Comparison of ENCODE assay signal across 26 mouse cellular contexts in the genomic region with DNA sequence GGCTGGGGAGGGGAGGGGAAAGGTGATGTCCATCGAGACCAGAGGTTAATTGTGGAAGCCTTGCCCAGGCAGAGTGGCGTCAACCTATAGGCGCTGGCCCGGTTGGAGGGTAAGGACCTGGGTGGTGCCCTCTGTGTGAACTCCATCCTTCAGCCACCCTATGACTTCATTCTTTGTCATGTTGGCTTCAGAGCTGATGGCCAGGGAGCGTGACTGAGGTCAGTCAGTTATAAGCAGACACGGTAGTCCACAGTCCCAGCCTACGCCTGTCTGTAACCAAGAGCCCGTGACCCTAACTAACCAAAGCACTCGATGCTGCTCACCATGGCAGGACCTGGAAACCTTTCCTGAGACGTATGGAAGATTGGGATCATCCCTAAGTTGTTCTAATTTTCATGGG. TPM values are rescaled to one million over a fixed set of nuclear protein-coding genes. Genes with fewer than 3 reads are reported as not detected.
DNase-seq lines count a peak whose midpoint lies in the region; ATAC-seq and TF ChIP-seq lines count a peak whose summit lies in the region.
"Had no signal": no experiment of that assay in that cellular context is flagged by ENCODE, and none has a peak within 500 bp of the region (broad histone marks: within the 10 kb centered on the region; RNA-seq: fewer than 3 reads in every experiment).

No protein-coding gene starts in this region.

- peak; percentile 22; the same call in 1 of the 2 replicates for ATAC-seq in intestine, postnatal 0 days
- no peak for ATAC-seq in intestine, embryonic 16.5 days
- ATAC-seq in heart, embryonic 12.5 days (ENCODE audit: insufficient number of reproducible peaks, low FRiP score) = no peak
- ATAC-seq: activated CD4-positive, CD25-positive, alpha-beta regulatory T cell, adult 4 months; forebrain, embryonic 14.5 days; forebrain, postnatal 0 days had no signal

- no peak overlapping the region for H3K4me2 ChIP-seq in intestine, postnatal 0 days (replicated peaks; ENCODE audit: low read depth)
- H3K4me2 ChIP-seq in intestine, embryonic 16.5 days (ENCODE audit: low read depth, low read length) = no peak overlapping the region
- H3K4me2 ChIP-seq in heart, embryonic 12.5 days = no peak overlapping the region
- H3K4me2 ChIP-seq: embryonic facial prominence, embryonic 12.5 days; embryonic facial prominence, embryonic 15.5 days; heart, embryonic 13.5 days; hindbrain, embryonic 14.5 days had no signal

- TF ChIP-seq CTCF in intestine, postnatal 0 days (IDR thresholded peaks at IDR 0.05; ENCODE audit: low read depth) = no peak
- TF ChIP-seq CTCF in E14TG2a.4 (conservative IDR thresholded peaks at IDR 0.05; ENCODE audit: low read length) = no peak
- TF ChIP-seq CTCF in small intestine, adult 2 months (IDR thresholded peaks at IDR 0.05; ENCODE audit: extremely low read depth, insufficient read length, insufficient replicate concordance, low read depth, low read length) = no peak

- peaks cover 10% of the 10 kb centered on the region; the same call in 1 of the 2 replicates for H3K36me3 ChIP-seq in intestine, postnatal 0 days (ENCODE audit: control insufficient read depth, insufficient read depth)
- H3K36me3 ChIP-seq in intestine, embryonic 16.5 days (ENCODE audit: control insufficient read depth, insufficient read depth, low read length) = no peaks in the 10 kb centered on the region; the same call in 1 of the 2 replicates
- peaks cover 52% of the 10 kb centered on the region for H3K36me3 ChIP-seq in E14TG2a.4 (ENCODE audit: insufficient read depth, low read length)
- H3K36me3 ChIP-seq in small intestine, adult 2 months (ENCODE audit: control insufficient read depth, insufficient read depth, low read length) = peaks cover 35% of the 10 kb centered on the region
- no peaks in the 10 kb centered on the region for H3K36me3 ChIP-seq in heart, embryonic 12.5 days
- H3K36me3 ChIP-seq: embryonic facial prominence, embryonic 12.5 days; embryonic facial prominence, embryonic 15.5 days; heart, embryonic 13.5 days had no signal

- no peak overlapping the region for H3K9ac ChIP-seq in intestine, postnatal 0 days (ENCODE audit: low read depth, low read length)
- no peak overlapping the region for H3K9ac ChIP-seq in intestine, embryonic 16.5 days (ENCODE audit: low read depth, low read length)
- no peak overlapping the region for H3K9ac ChIP-seq in heart, embryonic 12.5 days
- H3K9ac ChIP-seq: embryonic facial prominence, embryonic 12.5 days; embryonic facial prominence, embryonic 15.5 days; forebrain, postnatal 0 days; heart, embryonic 13.5 days; hindbrain, embryonic 14.5 days had no signal

- H3K4me3 ChIP-seq in intestine, postnatal 0 days (ENCODE audit: low read depth, low read length) = no peak overlapping the region
- H3K4me3 ChIP-seq in intestine, embryonic 16.5 days (ENCODE audit: low read length) = no peak overlapping the region
- H3K4me3 ChIP-seq in E14TG2a.4 (replicated peaks; ENCODE audit: low read length) = 0 out of 2 replicates have a peak overlapping the region, but pooled peaks have one; percentile 17
- no peak overlapping the region for H3K4me3 ChIP-seq in small intestine, adult 2 months (ENCODE audit: low read depth, low read length)
- H3K4me3 ChIP-seq in heart, embryonic 12.5 days = no peak overlapping the region
- H3K4me3 ChIP-seq: embryonic facial prominence, embryonic 12.5 days; embryonic facial prominence, embryonic 15.5 days; gastrocnemius, adult 2 months; heart, embryonic 13.5 days had no signal

- no peaks in the 10 kb centered on the region for H3K27me3 ChIP-seq in intestine, postnatal 0 days (replicated peaks; ENCODE audit: control insufficient read depth, insufficient read depth, low read length)
- H3K27me3 ChIP-seq in intestine, embryonic 16.5 days (replicated peaks; ENCODE audit: control insufficient read depth, insufficient read depth, low read length) = no peaks in the 10 kb centered on the region
- H3K27me3 ChIP-seq in E14TG2a.4 (ENCODE audit: insufficient read depth, low read length) = no peaks in the 10 kb centered on the region
- H3K27me3 ChIP-seq in small intestine, adult 2 months (ENCODE audit: control insufficient read depth, insufficient read depth, low read length) = no peaks in the 10 kb centered on the region
- no peaks in the 10 kb centered on the region for H3K27me3 ChIP-seq in heart, embryonic 12.5 days (replicated peaks)
- H3K27me3 ChIP-seq: embryonic facial prominence, embryonic 12.5 days; embryonic facial prominence, embryonic 15.5 days; heart, embryonic 13.5 days had no signal

- no peak for TF ChIP-seq POLR2A in small intestine, adult 2 months (IDR thresholded peaks at IDR 0.05; ENCODE audit: low read depth, low read length)

- no peak overlapping the region for H3K27ac ChIP-seq in intestine, postnatal 0 days (ENCODE audit: low read depth, low read length)
- no peak overlapping the region for H3K27ac ChIP-seq in intestine, embryonic 16.5 days (ENCODE audit: low read length)
- peak overlapping the region; percentile 26 for H3K27ac ChIP-seq in small intestine, adult 2 months (ENCODE audit: insufficient read depth, low read depth, low read length)
- H3K27ac ChIP-seq in heart, embryonic 12.5 days (ENCODE audit: poor library complexity, severe bottlenecking) = no peak overlapping the region
- H3K27ac ChIP-seq: embryonic facial prominence, embryonic 12.5 days; embryonic facial prominence, embryonic 15.5 days; gastrocnemius, adult 2 months; heart, embryonic 13.5 days; hindbrain, embryonic 14.5 days had no signal

- peak; percentile 21 for DNase-seq in embryo, embryonic 10 days (ENCODE audit: low spot score)
- no peak for DNase-seq in embryo, embryonic 9.5 days (ENCODE audit: extremely low spot score)
- no peak for DNase-seq in spleen, adult 18-20 months
- DNase-seq: adrenal gland, adult 8-10 months; adrenal gland, postnatal 25 days; cerebellum, adult 11-12 months; cerebellum, adult 8-10 months; cerebellum, postnatal 10 days; cerebellum, postnatal 36 days; forebrain, postnatal 0 days; gastrocnemius, adult 2 months; gastrocnemius, postnatal 14 days; heart, adult 11 months; heart, postnatal 14 days; heart, postnatal 4 days had no signal

- H3K9me3 ChIP-seq in intestine, postnatal 0 days (ENCODE audit: control insufficient read depth) = no peaks in the 10 kb centered on the region
- H3K9me3 ChIP-seq in intestine, embryonic 16.5 days (ENCODE audit: control insufficient read depth, low read length) = no peaks in the 10 kb centered on the region
- H3K9me3 ChIP-seq in E14TG2a.4 (ENCODE audit: low read length) = no peaks in the 10 kb centered on the region
- H3K9me3 ChIP-seq in heart, embryonic 12.5 days (replicated peaks) = no peaks in the 10 kb centered on the region
- H3K9me3 ChIP-seq: embryonic facial prominence, embryonic 12.5 days; embryonic facial prominence, embryonic 15.5 days; heart, embryonic 13.5 days had no signal

- peaks cover 5% of the 10 kb centered on the region; the same call in 1 of the 2 replicates for H3K4me1 ChIP-seq in intestine, postnatal 0 days (replicated peaks; ENCODE audit: control insufficient read depth, insufficient read depth, low read length)
- H3K4me1 ChIP-seq in intestine, embryonic 16.5 days (ENCODE audit: control insufficient read depth, insufficient read depth, low read length) = peaks cover 24% of the 10 kb centered on the region
- peaks cover 92% of the 10 kb centered on the region for H3K4me1 ChIP-seq in E14TG2a.4 (replicated peaks; ENCODE audit: low read depth, low read length)
- H3K4me1 ChIP-seq in small intestine, adult 2 months (ENCODE audit: control insufficient read depth, insufficient read depth, insufficient read length, low read length) = peaks cover 29% of the 10 kb centered on the region
- H3K4me1 ChIP-seq in heart, embryonic 12.5 days (replicated peaks) = peaks cover 28% of the 10 kb centered on the region

- WGBS in intestine, postnatal 0 days = 77% methylated on average over 10 of the region's 10 CpGs
- WGBS in intestine, embryonic 16.5 days = 76% methylated on average over 10 of the region's 10 CpGs
- 86% methylated on average over 10 of the region's 10 CpGs for WGBS in small intestine, adult 2 months
- 81% methylated on average over 10 of the region's 10 CpGs for WGBS in heart, embryonic 12.5 days

RNA-seq across cellular contexts. Expression of gene Slc37a1, which starts 26.1 kb away (rescaled TPM):
- polyA plus RNA-seq in intestine, postnatal 0 days (2015; fragmentation: Nextera tagmentation; extraction: Ambion mirVana) = 16.5 and 17.1 TPM in 2 replicates
- polyA plus RNA-seq in intestine, embryonic 16.5 days (2015; fragmentation: Nextera tagmentation; extraction: Ambion mirVana) = 21.1 and 21.5 TPM in 2 replicates
- polyA plus RNA-seq in small intestine, adult 2 months (2012; rRNA removed) = 68.2 and 145 TPM in 2 replicates
- 5.5 TPM in 2 replicates for polyA plus RNA-seq in heart, embryonic 12.5 days (2016; fragmentation: Nextera tagmentation; extraction: Ambion mirVana)

RNA-seq across cellular contexts. Expression of gene Rsph1, which starts 35.5 kb away (rescaled TPM):
- polyA plus RNA-seq in intestine, postnatal 0 days (2015; fragmentation: Nextera tagmentation; extraction: Ambion mirVana) = 0.54 and 0.66 TPM in 2 replicates
- polyA plus RNA-seq in intestine, embryonic 16.5 days (2015; fragmentation: Nextera tagmentation; extraction: Ambion mirVana) = 0.88 and 0.94 TPM in 2 replicates
- polyA plus RNA-seq in small intestine, adult 2 months (2012; rRNA removed) = 0.46 TPM in 1 of 2 replicates, not detected in the other
- 1.6 and 1.8 TPM in 2 replicates for polyA plus RNA-seq in heart, embryonic 12.5 days (2016; fragmentation: Nextera tagmentation; extraction: Ambion mirVana)
